Mouse (Mus musculus) liver, adult 2 months (tissue): ENCODE data around the gene Ilk. TPM values are rescaled to one million over a fixed set of nuclear protein-coding genes. Genes with fewer than 3 reads are reported as not detected.
"Not testable (repeated sequence)": the region's sequence is repeated elsewhere in the genome, so short reads cannot be mapped to it uniquely, and the experiment has no call there.

Experiments
- DNase-seq: peaks from one replicate; pipeline ENCODE4 v3.0.0-alpha.2; 2011; ENCODE audit warnings: low read depth, low spot score; ENCODE audit errors: extremely low read depth
- H3K27ac ChIP-seq: fragments of 200-500 bp; replicated peaks from 2 replicates; pipeline ENCODE4 v1.5.1; 2012; ENCODE audit warnings: low read depth, mild to moderate bottlenecking, control low read depth, inconsistent platforms, low read length; ENCODE audit not compliant: insufficient read depth
- H3K27me3 ChIP-seq: fragments of 200-500 bp; 2 replicates; pipeline ENCODE4 v1.6.1; 2012; ENCODE audit warnings: mild to moderate bottlenecking, moderate library complexity, low read length, inconsistent platforms; ENCODE audit not compliant: control insufficient read depth, insufficient read depth
- H3K36me3 ChIP-seq: fragments of 200-500 bp; 2 replicates; pipeline ENCODE4 v1.6.1; 2012; ENCODE audit warnings: low read length, inconsistent platforms; ENCODE audit not compliant: control insufficient read depth, insufficient read depth
- H3K4me1 ChIP-seq: fragments of 200-500 bp; 2 replicates; pipeline ENCODE4 v1.6.1; 2011; ENCODE audit warnings: low read length; ENCODE audit not compliant: control insufficient read depth, insufficient read depth
- H3K4me3 ChIP-seq: fragments of 200-500 bp; 2 replicates; pipeline ENCODE4 v1.5.1; 2011; ENCODE audit warnings: low read depth, mild to moderate bottlenecking, control low read depth, low read length, moderate library complexity; ENCODE audit not compliant: insufficient read depth
- H3K79me2 ChIP-seq: fragments of 200-500 bp; 2 replicates; pipeline ENCODE4 v1.6.1; 2012; ENCODE audit warnings: inconsistent platforms, mild to moderate bottlenecking, low read length, moderate library complexity; ENCODE audit not compliant: control insufficient read depth, insufficient read depth
- H3K9ac ChIP-seq: fragments of 200-500 bp; 2 replicates; pipeline ENCODE4 v1.6.1; 2012; ENCODE audit warnings: low read depth, mild to moderate bottlenecking, control low read depth, inconsistent platforms, low read length
- CTCF ChIP-seq: fragments of 200-500 bp; IDR thresholded peaks from 2 replicates; pipeline ENCODE4 v1.5.1; 2011; ENCODE audit warnings: low read depth, low read length, control low read depth
- POLR2A ChIP-seq: fragments of 200-500 bp; IDR thresholded peaks from 2 replicates; pipeline ENCODE4 v1.6.1; 2011; ENCODE audit warnings: low read length, control low read depth; ENCODE audit not compliant: insufficient read depth; ENCODE audit errors: extremely low read depth
- WGBS: fragments of 180-500 bp; shearing (Covaris S2); methylation state at CpG from one replicate; pipeline ENCODE4 v1.1.7; 2018; 5-methylcytosine and 5-hydroxymethylcytosine counted together
- polyA plus RNA-seq: library from polyadenylated mRNA; depleted of rRNA; stranded (reverse); fragments of >200 nt; gene quantifications from 2 replicates; pipeline ENCODE4 v1.2.3, GENCODE M21; 2012
- total RNA-seq: library from RNA; depleted of rRNA; stranded (reverse); fragments of >200 nt; gene quantifications from 2 replicates; pipeline ENCODE4 v1.2.3, GENCODE M21; 2014

Gene Ilk
- total and polyA plus RNA-seq, 2 experiments, result 36.6 to 50.5 TPM

- Histone ChIP-seq H3K27me3 (no peaks in the 10 kb centered on the region), H3K9ac (no peak overlapping the region), H3K36me3 (peaks cover 19% of the 10 kb centered on the region), H3K27ac (no peak overlapping the region), H3K4me1 (peaks cover 7% of the 10 kb centered on the region; the same call in 1 of the 2 replicates), H3K79me2 (peaks cover 9% of the 10 kb centered on the region; the same call in 1 of the 2 replicates), H3K4me3 (no peak overlapping the region)
- DNase-seq, result no peak
- 92% methylated on average over 13 of the region's 13 CpGs for WGBS
- TF ChIP-seq POLR2A, result no peak
- TF ChIP-seq CTCF, result no peak
These were observed 3.9 kb downstream of the Ilk start for GRCm38 (mm10) chr7:105740089-105740795.

GRCm38 (mm10) chr7:105740851-105741250, 4.5 kb downstream of the Ilk start:
- H3K79me2 ChIP-seq, result peaks cover 9% of the 10 kb centered on the region; the same call in 1 of the 2 replicates
- H3K27me3 ChIP-seq, result no peaks in the 10 kb centered on the region
- WGBS, result 87% methylated on average over 6 of the region's 6 CpGs
- peaks cover 21% of the 10 kb centered on the region for H3K36me3 ChIP-seq
- peaks cover 5% of the 10 kb centered on the region; the same call in 1 of the 2 replicates for H3K4me1 ChIP-seq
- no peak overlapping the region for H3K9ac ChIP-seq
- TF ChIP-seq CTCF (no peak), POLR2A (no peak)
- no peak for DNase-seq
- H3K27ac ChIP-seq, result no peak overlapping the region
- no peak overlapping the region for H3K4me3 ChIP-seq

- Histone ChIP-seq H3K36me3 (peaks cover 28% of the 10 kb centered on the region), H3K9ac (no peak overlapping the region), H3K4me3 (no peak overlapping the region), H3K27me3 (no peaks in the 10 kb centered on the region), H3K79me2 (peaks cover 5% of the 10 kb centered on the region; the same call in 1 of the 2 replicates), H3K27ac (no peak overlapping the region), H3K4me1 (peaks cover 5% of the 10 kb centered on the region; the same call in 1 of the 2 replicates)
- TF ChIP-seq CTCF, result no peak
- no peak for TF ChIP-seq POLR2A
- 92% methylated on average over 9 of the region's 9 CpGs for WGBS
- DNase-seq, result no peak
These were observed 5.6 kb downstream of the Ilk start for GRCm38 (mm10) chr7:105741978-105742377.

- not testable (repeated sequence) for H3K27ac ChIP-seq, H3K4me3 ChIP-seq, H3K27me3 ChIP-seq, H3K79me2 ChIP-seq, DNase-seq, H3K4me1 ChIP-seq, H3K9ac ChIP-seq
- 80% methylated on average over 7 of the region's 7 CpGs for WGBS
- peaks cover 33% of the 10 kb centered on the region for H3K36me3 ChIP-seq
These were observed 6.3 kb downstream of the Ilk start for GRCm38 (mm10) chr7:105742539-105743215.

GRCm38 (mm10) chr7:105743246-105743925, 7.0 kb downstream of the Ilk start:
- Histone ChIP-seq H3K4me3 (peak overlapping the region; percentile 79), H3K27ac (peak overlapping the region; percentile 41), H3K9ac (peak overlapping the region; percentile 89), H3K36me3 (peaks cover 37% of the 10 kb centered on the region)
- H3K27me3 ChIP-seq, H3K79me2 ChIP-seq, H3K4me1 ChIP-seq: not testable (repeated sequence)
- peak; percentile 19 for DNase-seq
- 29% methylated on average over 20 of the region's 20 CpGs for WGBS
